Mouse (Mus musculus) adrenal gland, postnatal 36 days (tissue): Measurements from ENCODE around the gene Ms4a10. TPM values are rescaled to one million over a fixed set of nuclear protein-coding genes. Genes with fewer than 3 reads are reported as not detected.

Experiments
- DNase-seq, 2 experiments: peaks; one replicate each; pipeline ENCODE4 v3.0.0; 2021; ENCODE audit warnings: mixed read lengths in 1 of 2
- long read RNA-seq, 2 experiments: library from polyadenylated mRNA; stranded (forward); transcript quantifications; one replicate each; pipeline ENCODE4 v2.0.0; 2021; ENCODE audit warnings: borderline sequencing depth in 2 of 2
- total RNA-seq, 2 experiments: library from RNA; stranded (reverse); gene quantifications; 2 replicates each; pipeline ENCODE4 v1.2.3; 2021

Ms4a10 gene
- 10 to 100 TPM in 1 of 2 experiments, under 1 TPM in 1; 0.73 to 23.5 TPM for total RNA-seq
- long read RNA-seq, experiment 1, transcript Ms4a10-202 (4 exons, 407 nt), result major isoform, 5 of 43 reads
- long read RNA-seq, experiment 1, partial matches to known transcripts, result 24 of 43 reads
- long read RNA-seq, experiment 1, other reads (novel, unspliced or antisense), result 14 of 43 reads
- long read RNA-seq, experiment 2, result 0 reads

GRCm38 (mm10) chr19:10974238-10974865 lies at the start of gene Ms4a10:
TSS of gene Ms4a10 (minus strand) at chr19:10974670.
- no peak for DNase-seq

- DNase-seq, result no peak
These were observed 47.9 kb upstream of the Ms4a10 start for GRCm38 (mm10) chr19:11022382-11022781.

GRCm38 (mm10) chr19:11017891-11018290 lies 43.4 kb upstream of the Ms4a10 start, which contains the start of gene Ms4a18:
TSS of gene Ms4a18 (minus strand) at chr19:11018031.
- no peak for DNase-seq

GRCm38 (mm10) chr19:11017251-11017650 lies 42.8 kb upstream of the Ms4a10 start:
- no peak for DNase-seq

- no peak for DNase-seq
These were observed 41.5 kb upstream of the Ms4a10 start for GRCm38 (mm10) chr19:11015998-11016397.

- no peak for DNase-seq
These were observed 41.0 kb upstream of the Ms4a10 start for GRCm38 (mm10) chr19:11015468-11015867.

GRCm38 (mm10) chr19:10993150-10993549 lies 18.7 kb upstream of the Ms4a10 start, which contains the start of gene Ms4a15:
TSS of gene Ms4a15 (minus strand) at chr19:10993250.
- no peak for DNase-seq

GRCm38 (mm10) chr19:10991911-10992310 lies 17.4 kb upstream of the Ms4a10 start:
- DNase-seq, result no peak

GRCm38 (mm10) chr19:10990751-10991150 lies 16.3 kb upstream of the Ms4a10 start:
- DNase-seq, result no peak

GRCm38 (mm10) chr19:10988563-10988962 lies 14.1 kb upstream of the Ms4a10 start:
- no peak for DNase-seq

GRCm38 (mm10) chr19:10985889-10986288 lies 11.4 kb upstream of the Ms4a10 start:
- DNase-seq, result peak; percentile 38 to 41

- DNase-seq, result no peak
These were observed 10.1 kb upstream of the Ms4a10 start for GRCm38 (mm10) chr19:10984551-10984950.

- DNase-seq, result peak; percentile 63 to 79
These were observed 8.7 kb upstream of the Ms4a10 start for GRCm38 (mm10) chr19:10983146-10983545.

- no peak for DNase-seq
These were observed 5.7 kb upstream of the Ms4a10 start for GRCm38 (mm10) chr19:10980210-10980609.

GRCm38 (mm10) chr19:10979184-10980168 lies 5.0 kb upstream of the Ms4a10 start:
- peak; percentile 74 to 86 for DNase-seq

GRCm38 (mm10) chr19:10976318-10976717 lies 1.8 kb upstream of the Ms4a10 start:
- peak in 1 of 2 experiments; percentile 39 for DNase-seq

GRCm38 (mm10) chr19:10975187-10975586 lies 717 bp upstream of the Ms4a10 start:
- DNase-seq, result no peak

GRCm38 (mm10) chr19:10973187-10973586 lies 1.3 kb downstream of the Ms4a10 start:
- no peak for DNase-seq

- DNase-seq, result no peak
These were observed 1.8 kb downstream of the Ms4a10 start for GRCm38 (mm10) chr19:10972660-10973059.

GRCm38 (mm10) chr19:10970457-10970856 lies 4.0 kb downstream of the Ms4a10 start:
- DNase-seq, result no peak

- DNase-seq, result peak; percentile 80 to 90
These were observed 5.9 kb downstream of the Ms4a10 start for GRCm38 (mm10) chr19:10968578-10968977.

- peak; percentile 39 to 66 for DNase-seq
These were observed 8.7 kb downstream of the Ms4a10 start for GRCm38 (mm10) chr19:10965721-10966120.

- DNase-seq, result no peak
These were observed 14.5 kb downstream of the Ms4a10 start for GRCm38 (mm10) chr19:10959978-10960346.
